Mouse (Mus musculus) MEL (cell line): ENCODE data around the gene Tlr6.

ENCODE experiments used
- BHLHE40 ChIP-seq: IDR thresholded peaks from 2 replicates; pipeline ENCODE4 v1.6.1; 2012; ENCODE audit warnings: low read depth, mild to moderate bottlenecking, inconsistent platforms, low read length, improper control_type of control experiment, borderline replicate concordance
- CHD1 ChIP-seq: IDR thresholded peaks from 2 replicates; pipeline ENCODE4 v1.6.1; 2012; ENCODE audit warnings: low read depth, mild to moderate bottlenecking, inconsistent platforms, low read length, improper control_type of control experiment
- CHD2 ChIP-seq: IDR thresholded peaks from 2 replicates; pipeline ENCODE4 v1.6.1; 2011; ENCODE audit warnings: low read length, improper control_type of control experiment
- CTCF ChIP-seq, 3 experiments: IDR thresholded peaks in 2 of 3; conservative IDR thresholded peaks in 1 of 3; 2 replicates each; pipeline ENCODE4 v1.5.1; 2011 to 2012; ENCODE audit warnings: low read length in 3 of 3, low read depth in 2 of 3, mild to moderate bottlenecking in 2 of 3, improper control_type of control experiment in 1 of 3, inconsistent platforms in 1 of 3, mixed read lengths in 1 of 3, moderate library complexity in 1 of 3; ENCODE audit not compliant: control insufficient read depth in 1 of 3, insufficient read depth in 1 of 3, poor library complexity in 1 of 3, severe bottlenecking in 1 of 3
- E2F4 ChIP-seq: IDR thresholded peaks from 2 replicates; pipeline ENCODE4 v1.6.1; 2011; ENCODE audit warnings: low read depth, low read length, improper control_type of control experiment, borderline replicate concordance
- EP300 ChIP-seq, 2 experiments: IDR thresholded peaks; 2 replicates each; pipeline ENCODE4 v1.6.1; 2011; ENCODE audit warnings: improper control_type of control experiment in 2 of 2, low read length in 2 of 2, low read depth in 1 of 2, mild to moderate bottlenecking in 1 of 2
- MAX ChIP-seq: IDR thresholded peaks from 2 replicates; pipeline ENCODE4 v1.6.1; 2011; ENCODE audit warnings: low read length, improper control_type of control experiment
- POLR2AphosphoS5 ChIP-seq: IDR thresholded peaks from 2 replicates; pipeline ENCODE4 v1.6.1; 2012; ENCODE audit warnings: low read depth, borderline replicate concordance, mild to moderate bottlenecking, inconsistent platforms, low read length, moderate library complexity, mixed read lengths
- SIN3A ChIP-seq: IDR thresholded peaks from 2 replicates; pipeline ENCODE4 v1.6.1; 2012; ENCODE audit warnings: low read length, improper control_type of control experiment, inconsistent platforms
- TBP ChIP-seq: IDR thresholded peaks from 2 replicates; pipeline ENCODE4 v1.8.0; 2011; ENCODE audit warnings: low read depth, low read length, improper control_type of control experiment
- ZC3H11A ChIP-seq: IDR thresholded peaks from 2 replicates; pipeline ENCODE4 v1.6.1; 2012; ENCODE audit warnings: low read depth, mild to moderate bottlenecking, inconsistent platforms, low read length, improper control_type of control experiment

DNA sequence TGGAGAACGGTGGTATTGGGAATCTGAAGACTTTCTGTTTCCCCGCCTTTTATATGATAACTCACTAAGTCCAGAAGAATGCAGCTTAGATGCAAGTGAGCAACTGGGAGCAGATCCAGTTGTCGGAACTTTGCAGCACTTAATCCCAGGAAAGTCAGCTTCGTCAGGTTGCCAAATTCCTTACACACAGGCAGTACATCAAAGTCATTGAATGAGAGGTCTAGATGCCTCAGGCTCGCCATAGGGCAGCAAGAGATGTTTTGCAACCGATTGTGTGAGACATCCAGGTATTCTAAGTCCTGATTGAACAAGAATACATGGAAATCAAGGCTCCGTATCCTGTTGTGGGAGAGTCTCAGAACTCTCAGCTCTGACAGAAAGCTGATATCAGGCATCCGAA, 5.0 kb downstream of the Tlr6 start:
- TF ChIP-seq ZC3H11A = no peak
- no peak for TF ChIP-seq BHLHE40
- TF ChIP-seq POLR2AphosphoS5 = no peak
- no peak for TF ChIP-seq TBP
- no peak for TF ChIP-seq CTCF (IDR thresholded peaks at IDR 0.05 in 2 of 3, conservative IDR thresholded peaks at IDR 0.05 in 1 of 3; ENCODE audit: control insufficient read depth in 1 of 3, insufficient read depth in 1 of 3, low read depth in 2 of 3, low read length in 3 of 3, poor library complexity in 1 of 3, severe bottlenecking in 1 of 3)
- TF ChIP-seq MAX = no peak
- no peak for TF ChIP-seq EP300 (IDR thresholded peaks at IDR 0.05; ENCODE audit: low read depth in 1 of 2, low read length in 2 of 2)
- TF ChIP-seq E2F4 = no peak
- TF ChIP-seq CHD1 = no peak
- no peak for TF ChIP-seq CHD2
- no peak for TF ChIP-seq SIN3A
